Mouse (Mus musculus) bone marrow macrophage, adult 2 months (primary cell): Measurements from ENCODE around the gene F2rl1.

Experiments used
- CTCF ChIP-seq: IDR thresholded peaks from 2 replicates; pipeline ENCODE4 v1.5.1; 2012; ENCODE audit warnings: low read depth, mild to moderate bottlenecking, low read length, moderate library complexity
- POLR2A ChIP-seq: IDR thresholded peaks from 2 replicates; pipeline ENCODE4 v1.6.1; 2012; ENCODE audit warnings: mild to moderate bottlenecking, low read depth, low read length, borderline replicate concordance

DNA sequence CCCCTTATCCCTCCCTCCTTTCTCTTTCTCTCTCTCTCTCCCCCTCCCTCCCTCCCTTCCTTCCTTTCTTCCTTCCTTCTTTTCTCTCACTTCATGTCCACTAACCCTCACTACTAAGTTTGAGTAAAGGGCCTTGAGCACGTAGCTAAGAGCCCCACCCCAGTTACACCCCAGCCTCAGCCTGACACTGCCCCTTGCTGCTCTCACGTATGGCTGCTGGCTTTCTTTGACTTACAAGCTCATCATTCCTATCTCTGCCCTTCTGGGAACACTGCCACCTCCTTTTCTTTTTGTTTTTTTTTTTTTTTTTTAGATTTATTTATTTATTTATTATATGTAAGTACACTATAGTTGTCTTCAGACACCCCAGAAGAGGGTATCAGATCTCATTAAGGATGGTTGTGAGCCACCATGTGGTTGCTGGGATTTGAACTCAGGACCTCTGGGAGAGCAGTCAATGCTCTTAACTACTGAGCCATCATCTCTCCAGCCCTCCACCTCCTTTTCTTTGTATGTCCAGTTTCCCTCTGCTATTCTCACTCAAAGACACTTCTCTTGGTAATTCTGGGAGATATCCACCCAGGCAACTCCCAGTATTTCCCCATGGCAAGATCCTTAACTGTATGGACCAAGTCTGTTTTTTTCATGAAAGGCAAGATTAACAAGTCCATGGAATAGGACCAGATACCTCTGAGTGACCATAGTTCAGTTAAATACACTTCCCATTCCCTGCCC, 25.8 kb upstream of the F2rl1 start:
- TF ChIP-seq CTCF (no peak), POLR2A (no peak)
